Mouse (Mus musculus) liver, embryonic 11.5 days (tissue): ENCODE results near the gene Pask. TPM values are rescaled to one million over a fixed set of nuclear protein-coding genes. Genes with fewer than 3 reads are reported as not detected.

ENCODE experiments used
- ATAC-seq: fragments of 200-750 bp; cut with Nextera tagmentation; replicated peaks from 2 replicates; pipeline ENCODE4 v1.8.0; 2017; ENCODE audit warnings: moderate number of reproducible peaks, mild to moderate bottlenecking, moderate TSS enrichment, moderate library complexity; ENCODE audit not compliant: low FRiP score
- DNase-seq: peaks from one replicate; pipeline ENCODE4 v3.0.0-alpha.2; 2017; ENCODE audit warnings: low spot score
- H3K27ac ChIP-seq: fragments of 300-500 bp; sonication (generic); 2 replicates; pipeline ENCODE4 v1.5.1; 2014; ENCODE audit warnings: mild to moderate bottlenecking, low read depth, low read length, control low read depth
- H3K27me3 ChIP-seq: fragments of 300-500 bp; sonication (generic); replicated peaks from 2 replicates; pipeline ENCODE4 v1.6.1; 2014; ENCODE audit warnings: low read length, mixed read lengths; ENCODE audit not compliant: control insufficient read depth, insufficient read depth
- H3K36me3 ChIP-seq: fragments of 300-500 bp; sonication (generic); 2 replicates; pipeline ENCODE4 v1.6.1; 2014; ENCODE audit warnings: mild to moderate bottlenecking, low read length, moderate library complexity, mixed read lengths; ENCODE audit not compliant: control insufficient read depth, insufficient read depth
- H3K4me1 ChIP-seq: fragments of 300-500 bp; sonication (generic); replicated peaks from 2 replicates; pipeline ENCODE4 v1.6.1; 2014; ENCODE audit warnings: low read length, mixed read lengths; ENCODE audit not compliant: control insufficient read depth, insufficient read depth
- H3K4me2 ChIP-seq: fragments of 300-500 bp; sonication (generic); 2 replicates; pipeline ENCODE4 v1.6.1; 2014; ENCODE audit warnings: mild to moderate bottlenecking, control low read depth, moderate library complexity
- H3K4me3 ChIP-seq: fragments of 300-500 bp; sonication (generic); 2 replicates; pipeline ENCODE4 v1.5.1; 2014; ENCODE audit warnings: low read depth, low read length, control low read depth
- H3K9ac ChIP-seq: fragments of 300-500 bp; sonication (generic); 2 replicates; pipeline ENCODE4 v1.6.1; 2014; ENCODE audit warnings: low read depth, low read length, control low read depth
- H3K9me3 ChIP-seq: fragments of 300-500 bp; sonication (generic); 2 replicates; pipeline ENCODE4 v1.6.1; 2016; ENCODE audit warnings: low read length, inconsistent platforms, mixed read lengths; ENCODE audit not compliant: control insufficient read depth
- WGBS: fragments of 180-500 bp; shearing (Covaris S2); extraction: QIAGEN DNeasy Blood & Tissue Kit; methylation state at CpG from one replicate; pipeline ENCODE4 v1.1.7; 2014; 5-methylcytosine and 5-hydroxymethylcytosine counted together
- polyA plus RNA-seq: library from polyadenylated mRNA; unstranded; fragments of >200 nt; fragmentation: Nextera tagmentation; extraction: Ambion mirVana; gene quantifications from 2 replicates; pipeline ENCODE4 v1.2.1, GENCODE M21; 2014

Gene Pask
- polyA plus RNA-seq, 1 experiment from 2014 or later: 14.0 TPM

DNA sequence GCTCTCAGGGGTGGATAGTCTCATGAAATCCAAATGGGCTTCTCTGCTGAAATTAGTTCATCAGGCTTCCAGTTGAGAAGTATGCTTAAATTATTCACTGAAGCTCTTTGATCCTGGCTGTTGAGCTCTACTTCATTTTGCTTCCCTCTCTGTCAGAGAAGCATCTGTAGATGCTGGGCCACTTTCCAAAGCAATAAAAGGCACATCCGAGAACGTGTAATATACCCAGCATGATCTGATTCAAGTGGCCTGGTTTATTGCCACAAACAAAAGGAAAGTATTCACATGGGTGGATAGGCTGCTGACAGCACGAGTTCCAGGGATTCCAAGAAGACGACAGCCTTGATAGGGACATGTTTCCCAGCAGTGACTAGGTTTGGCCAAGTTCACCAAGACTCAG is 6.4 kb upstream of the Pask start:
- no peaks in the 10 kb centered on the region for H3K9me3 ChIP-seq
- H3K36me3 ChIP-seq: peaks cover 38% of the 10 kb centered on the region
- no peaks in the 10 kb centered on the region for H3K27me3 ChIP-seq
- DNase-seq (no peak), ATAC-seq (no peak)
- 85% methylated on average over 4 of the region's 4 CpGs for WGBS
- no peak overlapping the region for H3K4me3 ChIP-seq
- no peak overlapping the region for H3K27ac ChIP-seq
- H3K4me2 ChIP-seq: no peak overlapping the region
- H3K9ac ChIP-seq: no peak overlapping the region
- peaks cover under 1% of the 10 kb centered on the region for H3K4me1 ChIP-seq

DNA sequence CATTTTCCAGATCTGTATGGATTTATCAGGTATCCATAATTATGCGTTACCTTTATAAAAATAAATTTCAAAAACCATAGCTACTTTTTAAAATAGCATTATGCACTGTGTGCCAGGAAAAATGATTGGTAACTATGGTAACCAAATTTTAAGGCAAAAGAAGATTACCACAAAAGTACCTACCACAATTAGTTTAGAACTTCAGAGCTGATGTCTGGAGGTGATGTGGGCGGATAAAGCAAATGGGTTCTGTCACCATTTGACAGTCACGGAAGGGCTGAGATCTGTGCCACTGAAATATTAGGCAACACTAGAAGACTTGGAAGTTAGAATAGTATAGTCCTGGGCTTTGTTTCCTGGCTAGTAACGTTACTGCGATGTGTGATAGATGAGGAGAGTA is 3.9 kb upstream of the Pask start:
- no peak overlapping the region for H3K4me3 ChIP-seq
- DNase-seq: no peak
- no peak overlapping the region for H3K27ac ChIP-seq
- H3K4me2 ChIP-seq: no peak overlapping the region
- peaks cover 6% of the 10 kb centered on the region for H3K4me1 ChIP-seq
- H3K9me3 ChIP-seq: no peaks in the 10 kb centered on the region
- H3K36me3 ChIP-seq: peaks cover 26% of the 10 kb centered on the region
- 89% methylated on average over 5 of the region's 5 CpGs for WGBS
- no peak overlapping the region for H3K9ac ChIP-seq
- no peaks in the 10 kb centered on the region for H3K27me3 ChIP-seq
- ATAC-seq: no peak

DNA sequence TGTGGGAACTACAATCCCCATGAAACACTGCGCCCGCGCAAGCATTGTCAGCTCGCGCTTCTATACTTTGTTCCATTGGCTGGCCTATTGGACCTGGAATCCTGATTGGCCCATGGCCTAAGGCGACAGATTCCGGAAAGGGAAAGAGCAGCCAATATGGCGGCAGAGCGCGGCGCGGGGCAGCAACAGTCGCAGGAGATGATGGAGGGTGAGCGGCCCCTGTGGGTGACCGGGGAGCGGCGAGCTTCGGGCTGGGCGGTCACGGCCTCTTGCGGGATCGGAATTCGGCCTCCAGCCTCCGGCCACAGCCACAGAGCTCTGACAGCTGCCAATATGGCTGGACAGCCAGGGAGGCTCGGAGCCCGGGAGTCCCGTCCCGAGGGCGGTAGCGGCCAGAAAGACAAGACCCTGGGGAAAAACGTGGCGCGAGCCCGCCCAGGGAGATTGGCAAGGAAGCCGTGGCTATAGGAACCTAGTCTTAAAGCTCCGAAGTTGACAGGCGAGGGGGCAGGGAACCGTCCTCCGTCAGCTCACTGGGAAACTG is 294 bp upstream of the Pask start:
- DNase-seq (peak; percentile 87), ATAC-seq (peak; percentile 93)
- Histone ChIP-seq H3K27me3 (no peaks in the 10 kb centered on the region), H3K9me3 (no peaks in the 10 kb centered on the region), H3K27ac (peak overlapping the region; percentile 69), H3K4me1 (peaks cover 6% of the 10 kb centered on the region), H3K4me3 (peak overlapping the region; percentile 94), H3K36me3 (peaks cover 8% of the 10 kb centered on the region; the same call in 1 of the 2 replicates), H3K9ac (peak overlapping the region; percentile 80), H3K4me2 (peak overlapping the region; percentile 67)
- WGBS: under 1% methylated on average over 39 of the region's 39 CpGs

DNA sequence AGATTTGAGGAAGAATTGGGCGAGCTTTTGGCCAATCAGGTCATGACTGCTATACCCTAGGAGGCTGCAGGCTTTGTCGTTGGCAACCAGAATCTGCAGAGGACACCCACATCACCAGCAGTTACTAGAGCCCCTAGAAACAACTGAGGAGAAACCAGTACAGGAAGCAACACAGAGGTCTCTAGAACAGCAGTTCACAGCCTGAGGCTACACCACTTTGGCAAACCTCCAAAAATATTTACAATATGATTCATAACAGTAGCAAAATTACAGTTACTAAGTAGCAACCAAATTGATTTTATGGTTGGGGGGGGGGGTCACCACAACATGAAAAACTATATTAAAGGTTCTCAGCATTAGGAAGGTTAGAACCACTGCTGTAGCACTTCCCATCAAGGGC is 8.7 kb downstream of the Pask start:
- peaks cover 7% of the 10 kb centered on the region for H3K36me3 ChIP-seq
- WGBS: 64% methylated on average over 2 of the region's 2 CpGs
- no peak overlapping the region for H3K4me2 ChIP-seq
- ATAC-seq (no peak), DNase-seq (no peak)
- no peak overlapping the region for H3K27ac ChIP-seq
- H3K9ac ChIP-seq: no peak overlapping the region
- no peaks in the 10 kb centered on the region for H3K27me3 ChIP-seq
- H3K4me3 ChIP-seq: no peak overlapping the region
- H3K4me1 ChIP-seq: no peaks in the 10 kb centered on the region
- H3K9me3 ChIP-seq: no peaks in the 10 kb centered on the region

DNA sequence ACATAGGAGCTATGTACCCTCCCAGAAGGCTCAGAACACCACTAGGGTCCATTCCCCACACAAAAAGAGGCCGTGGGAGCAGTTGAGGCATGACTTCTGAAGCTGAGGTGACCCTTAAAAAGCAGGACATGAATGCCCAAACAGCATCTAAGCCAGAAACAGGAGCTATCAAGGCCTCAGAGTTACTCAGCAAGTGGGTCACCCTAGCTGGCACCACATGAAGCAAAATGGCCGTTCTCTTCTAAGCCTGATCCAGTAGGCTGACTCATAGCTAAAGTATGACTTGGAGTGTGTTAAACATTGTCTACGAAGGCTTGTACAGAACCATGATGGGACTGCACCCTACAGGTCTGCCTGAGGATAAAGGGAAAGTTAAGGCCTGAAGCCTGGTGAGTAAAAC is 16.8 kb downstream of the Pask start:
- ATAC-seq: no peak
- WGBS: 93% methylated on average over 3 of the region's 3 CpGs

DNA sequence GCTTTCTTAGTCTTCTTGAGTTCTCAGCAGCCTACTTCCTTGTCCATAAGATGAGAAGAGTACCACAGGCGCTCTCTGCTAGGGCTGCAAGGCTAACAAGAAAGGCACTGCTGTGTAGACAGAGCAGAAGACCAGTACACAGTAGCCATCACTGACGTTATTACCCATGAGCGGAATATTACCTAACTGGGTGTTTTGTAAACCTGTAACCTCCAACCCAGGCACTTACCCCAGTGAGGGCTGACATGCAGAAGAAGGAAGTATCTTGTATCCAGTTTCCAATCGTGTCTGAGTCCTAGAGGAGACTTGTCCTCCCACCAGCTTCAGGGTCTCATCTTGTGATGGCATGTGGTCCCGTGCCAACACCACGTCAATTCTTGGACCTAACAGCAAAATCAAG is 19.3 kb downstream of the Pask start:
- ATAC-seq (no peak), DNase-seq (no peak)
- Histone ChIP-seq H3K9ac (no peak overlapping the region), H3K4me3 (no peak overlapping the region), H3K27ac (no peak overlapping the region), H3K27me3 (no peaks in the 10 kb centered on the region), H3K4me1 (no peaks in the 10 kb centered on the region), H3K4me2 (no peak overlapping the region), H3K36me3 (peaks cover 20% of the 10 kb centered on the region), H3K9me3 (no peaks in the 10 kb centered on the region)
- WGBS: 86% methylated on average over 6 of the region's 6 CpGs

More for the DNA sequence above, 16.8 kb downstream of the Pask start:
- DNase-seq: no peak
- Histone ChIP-seq H3K4me1 (no peaks in the 10 kb centered on the region), H3K27me3 (no peaks in the 10 kb centered on the region), H3K4me3 (no peak overlapping the region), H3K9ac (no peak overlapping the region), H3K9me3 (no peaks in the 10 kb centered on the region), H3K4me2 (no peak overlapping the region), H3K36me3 (peaks cover 16% of the 10 kb centered on the region), H3K27ac (no peak overlapping the region)

DNA sequence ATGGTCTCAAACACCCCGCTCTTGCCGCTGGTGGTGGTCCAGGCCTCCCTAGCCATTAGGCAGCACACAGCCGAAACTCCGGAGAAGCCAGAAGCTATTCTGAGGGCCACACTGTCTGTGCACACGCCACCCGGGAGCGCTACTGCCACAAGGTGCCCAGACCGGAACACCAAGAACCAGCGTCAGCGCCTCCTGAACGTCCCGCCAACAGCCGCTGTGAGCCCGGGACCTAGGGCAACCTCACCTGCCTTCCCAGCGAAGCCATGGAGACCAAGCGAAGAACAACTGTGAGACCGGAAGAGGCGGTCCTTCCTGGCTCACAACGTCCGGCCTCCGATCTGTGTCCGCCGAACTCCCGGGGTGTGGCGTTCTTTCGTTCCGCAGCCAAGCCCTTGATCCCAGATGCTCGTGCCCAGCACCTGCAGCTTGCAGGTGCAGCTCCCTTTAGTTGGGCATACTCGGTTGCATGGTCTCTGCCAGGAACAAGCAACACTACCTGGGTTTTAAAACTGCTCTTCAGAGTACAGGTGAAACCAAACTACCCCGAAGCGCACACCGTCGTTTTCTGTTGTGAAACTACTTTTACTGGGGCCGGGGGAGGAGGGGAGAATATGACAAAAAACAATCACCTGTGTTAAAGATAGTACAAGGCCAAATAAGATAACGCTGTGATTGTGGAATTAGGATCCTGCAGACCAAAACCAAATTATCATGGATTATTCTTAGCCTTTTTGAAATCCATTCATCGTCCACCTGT is 37.5 kb downstream of the Pask start, which contains the start of gene Mterf4:
TSS of gene Mterf4 (minus strand) at position 335 of the 757 bp plus-strand sequence.
- peak; percentile 76 for DNase-seq
- H3K27ac ChIP-seq: no peak within 1 kb of the TSS
- peak; percentile 92 for ATAC-seq
- peak within 1 kb of the TSS; percentile 82 for H3K4me3 ChIP-seq
- no peaks in the 10 kb centered on the region for H3K9me3 ChIP-seq
- H3K4me1 ChIP-seq: peaks cover 4% of the 10 kb centered on the region; the same call in 1 of the 2 replicates
- peak within 1 kb of the TSS; percentile 72 for H3K9ac ChIP-seq
- H3K36me3 ChIP-seq: peaks cover 21% of the 10 kb centered on the region; the same call in 1 of the 2 replicates
- WGBS: 7% methylated on average over 36 of the region's 36 CpGs
- H3K27me3 ChIP-seq: no peaks in the 10 kb centered on the region
- peak within 1 kb of the TSS; percentile 80 for H3K4me2 ChIP-seq

DNA sequence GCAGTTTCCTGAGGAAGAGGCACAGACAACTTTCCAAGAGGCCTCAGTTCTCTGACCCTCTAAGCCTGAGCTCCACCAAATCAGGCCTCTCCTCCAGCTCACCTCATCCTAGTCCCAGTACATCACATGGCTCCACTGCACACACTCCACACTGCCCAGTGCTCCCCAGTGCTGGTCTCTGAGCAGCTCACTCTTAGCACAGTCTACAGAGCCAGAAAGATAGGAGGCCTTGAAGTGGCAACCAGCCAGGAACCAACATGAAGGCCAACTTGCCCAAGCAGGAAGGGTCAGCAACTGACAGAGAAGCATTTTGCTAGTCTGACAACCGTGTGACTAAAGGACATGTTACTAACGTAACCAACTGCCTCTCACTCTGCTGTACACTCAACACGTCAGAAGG is 42.7 kb downstream of the Pask start:
- Histone ChIP-seq H3K4me1 (peaks cover 4% of the 10 kb centered on the region; the same call in 1 of the 2 replicates), H3K4me2 (no peak overlapping the region), H3K36me3 (peaks cover 28% of the 10 kb centered on the region; the same call in 1 of the 2 replicates), H3K27me3 (no peaks in the 10 kb centered on the region), H3K9ac (no peak overlapping the region), H3K4me3 (no peak overlapping the region), H3K9me3 (no peaks in the 10 kb centered on the region), H3K27ac (no peak overlapping the region)
- DNase-seq (no peak), ATAC-seq (no peak)
- WGBS: 80% methylated on average over 3 of the region's 3 CpGs

DNA sequence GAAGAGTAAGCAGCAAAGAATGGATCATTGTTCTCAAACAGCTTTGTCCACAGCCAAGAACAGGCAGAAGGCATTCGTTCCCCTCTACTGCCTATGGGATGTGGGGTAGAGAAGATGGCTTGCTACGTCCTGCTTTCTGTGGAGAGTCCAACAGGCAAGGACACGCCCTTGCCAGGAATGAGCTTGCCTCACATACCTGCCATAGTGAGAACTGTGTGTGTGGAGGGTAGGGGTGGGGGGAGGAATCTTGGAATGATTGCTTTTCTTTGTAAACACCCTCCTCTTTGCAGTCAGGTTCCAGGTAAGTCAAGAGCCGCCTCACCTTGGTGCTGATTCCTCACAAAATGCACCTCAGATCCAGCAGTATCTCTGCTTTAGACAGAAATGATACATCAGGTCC is 43.5 kb downstream of the Pask start:
- H3K27me3 ChIP-seq: no peaks in the 10 kb centered on the region
- ATAC-seq (no peak), DNase-seq (no peak)
- H3K27ac ChIP-seq: no peak overlapping the region
- H3K9ac ChIP-seq: no peak overlapping the region
- WGBS: 88% methylated on average over 4 of the region's 4 CpGs
- no peak overlapping the region for H3K4me3 ChIP-seq
- H3K4me2 ChIP-seq: no peak overlapping the region
- H3K36me3 ChIP-seq: peaks cover 28% of the 10 kb centered on the region; the same call in 1 of the 2 replicates
- H3K4me1 ChIP-seq: peaks cover 1% of the 10 kb centered on the region; the same call in 1 of the 2 replicates
- no peaks in the 10 kb centered on the region for H3K9me3 ChIP-seq
